Mouse (Mus musculus): Measurements from ENCODE around the gene Ddx41. TPM values are rescaled to one million over a fixed set of nuclear protein-coding genes. Genes with fewer than 3 reads are reported as not detected.

Ddx41 gene
- polyA plus RNA-seq, 1 experiment from 2014 or later = 55.3 TPM

DNA sequence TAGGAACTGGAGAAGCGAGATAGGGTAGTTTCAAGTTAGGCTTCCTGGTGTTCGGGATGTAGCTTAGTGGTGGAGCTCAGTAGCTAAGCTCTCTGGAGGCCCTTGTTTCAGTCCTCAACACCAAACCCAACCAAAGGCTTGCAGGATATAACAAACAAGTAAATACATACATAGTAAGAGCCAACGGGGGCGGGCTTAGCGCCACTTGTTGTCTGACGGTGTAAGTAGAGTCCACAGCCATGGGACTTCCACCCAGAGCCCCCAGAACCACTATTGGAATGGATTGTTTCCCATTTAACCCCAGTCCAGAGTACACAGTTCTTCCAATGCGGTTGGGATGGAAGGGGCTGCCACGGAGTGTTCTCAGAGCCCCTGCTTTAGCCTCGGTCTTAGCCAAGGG, 22.6 kb downstream of the Ddx41 start:
- H3K4me2 ChIP-seq (ENCODE audit: low read length) = peak overlapping the region; percentile 87
- no peak for ATAC-seq
- no peak overlapping the region for H3K27ac ChIP-seq (ENCODE audit: low read depth, low read length)
- H3K4me3 ChIP-seq (ENCODE audit: low read length) = peak overlapping the region; percentile 87
- WGBS = 37% methylated on average over 9 of the region's 9 CpGs
- peaks cover 4% of the 10 kb centered on the region for H3K36me3 ChIP-seq (ENCODE audit: control insufficient read depth, insufficient read depth, low read length)
- H3K4me1 ChIP-seq (ENCODE audit: control insufficient read depth, insufficient read depth, low read depth, low read length) = peaks cover 25% of the 10 kb centered on the region
- H3K9ac ChIP-seq (ENCODE audit: low read depth, low read length) = peak overlapping the region; percentile 97; the same call in 1 of the 2 replicates
- 0 out of 2 replicates have a peak, but pooled peaks cover 3% of the 10 kb centered on the region for H3K27me3 ChIP-seq (replicated peaks; ENCODE audit: control insufficient read depth, insufficient read depth, low read length)
- no peaks in the 10 kb centered on the region for H3K9me3 ChIP-seq (ENCODE audit: control insufficient read depth, low read length)

DNA sequence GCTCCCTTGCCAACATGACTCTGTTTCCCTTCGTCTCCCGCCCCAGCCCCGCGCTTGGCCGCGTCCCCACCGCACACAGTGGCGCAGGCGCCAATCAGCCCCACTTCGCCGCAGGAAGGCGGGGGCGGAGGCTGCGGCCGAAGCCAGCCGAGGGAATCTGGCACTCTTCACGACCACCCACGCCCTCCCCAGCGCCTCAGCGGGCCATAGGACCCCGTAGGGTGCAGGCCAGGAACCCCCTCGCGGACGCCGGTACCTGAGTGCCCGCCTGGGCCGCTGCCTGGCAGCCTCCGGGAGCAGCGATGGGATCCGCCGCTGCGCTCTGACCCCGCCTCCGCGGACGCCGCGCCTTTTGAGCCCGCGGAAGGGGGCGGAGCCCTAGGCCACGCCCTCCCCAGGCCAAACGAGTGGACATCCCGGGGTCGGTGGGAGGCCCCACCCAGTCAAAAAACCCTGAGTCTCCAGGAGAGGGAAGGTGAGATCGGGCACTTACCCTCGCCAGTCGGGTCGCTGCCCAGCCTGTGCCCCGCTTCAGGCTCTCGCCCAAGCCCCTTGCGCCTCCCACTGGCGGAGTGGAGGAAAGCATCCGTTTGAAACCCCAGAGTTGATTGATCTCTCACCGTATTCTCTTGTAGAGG, 23.2 kb downstream of the Ddx41 start, which contains the start of gene Pdlim7:
Pdlim7 (minus strand) TSS at position 566 of the 638 bp plus-strand sequence.
- Histone ChIP-seq H3K9me3 (ENCODE audit: control insufficient read depth, low read length) (no peaks in the 10 kb centered on the region), H3K27me3 (replicated peaks; ENCODE audit: control insufficient read depth, insufficient read depth, low read length) (0 out of 2 replicates have a peak, but pooled peaks cover 3% of the 10 kb centered on the region), H3K4me3 (ENCODE audit: low read length) (peak within 1 kb of the TSS; percentile 87), H3K4me1 (ENCODE audit: control insufficient read depth, insufficient read depth, low read depth, low read length) (peaks cover 25% of the 10 kb centered on the region), H3K36me3 (ENCODE audit: control insufficient read depth, insufficient read depth, low read length) (peaks cover 8% of the 10 kb centered on the region), H3K9ac (ENCODE audit: low read depth, low read length) (peak within 1 kb of the TSS; percentile 97), H3K27ac (ENCODE audit: low read depth, low read length) (peak within 1 kb of the TSS; percentile 87), H3K4me2 (ENCODE audit: low read length) (peak within 1 kb of the TSS; percentile 87)
- WGBS = under 1% methylated on average over 49 of the region's 55 CpGs
- peak; percentile 85 for ATAC-seq

DNA sequence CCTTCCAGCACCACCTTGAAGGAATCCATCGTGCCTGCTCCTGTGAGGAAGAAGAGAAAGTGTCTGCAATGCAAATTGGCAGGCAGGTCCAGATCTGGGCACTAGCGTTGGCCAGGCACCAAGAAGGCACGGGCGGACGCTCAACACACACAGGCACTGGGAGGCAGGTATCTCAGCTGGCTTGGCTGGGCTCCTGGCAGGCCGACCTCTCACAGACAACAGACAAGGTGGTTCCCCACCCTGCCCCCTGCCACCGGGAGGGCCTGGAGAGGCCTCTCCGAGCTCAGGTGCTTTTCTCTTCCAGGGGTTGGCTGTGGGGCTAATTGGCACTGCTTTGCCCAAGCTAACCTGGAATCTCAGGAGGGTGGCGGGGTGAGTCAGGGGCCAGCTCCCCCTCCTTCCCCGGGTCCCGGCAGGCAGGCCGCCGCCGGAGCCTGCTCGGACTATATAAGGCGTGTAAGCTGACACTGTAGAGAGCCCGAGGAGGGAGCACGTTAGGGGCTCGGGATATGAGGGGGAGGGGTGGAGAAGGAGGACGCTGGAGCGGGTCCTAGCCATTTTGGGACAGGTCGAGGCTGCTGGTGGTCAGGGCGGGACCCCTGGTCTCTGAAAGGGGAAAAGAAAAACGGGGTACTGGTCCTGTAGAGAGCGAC, 24.0 kb downstream of the Ddx41 start:
- peak overlapping the region; percentile 97 for H3K9ac ChIP-seq (ENCODE audit: low read depth, low read length)
- H3K36me3 ChIP-seq (ENCODE audit: control insufficient read depth, insufficient read depth, low read length) = peaks cover 15% of the 10 kb centered on the region
- H3K4me1 ChIP-seq (ENCODE audit: control insufficient read depth, insufficient read depth, low read depth, low read length) = peaks cover 25% of the 10 kb centered on the region
- 0 out of 2 replicates have a peak, but pooled peaks cover 3% of the 10 kb centered on the region for H3K27me3 ChIP-seq (replicated peaks; ENCODE audit: control insufficient read depth, insufficient read depth, low read length)
- no peaks in the 10 kb centered on the region for H3K9me3 ChIP-seq (ENCODE audit: control insufficient read depth, low read length)
- WGBS = 2% methylated on average over 25 of the region's 25 CpGs
- peak overlapping the region; percentile 87 for H3K4me2 ChIP-seq (ENCODE audit: low read length)
- peak; percentile 48 for ATAC-seq
- peak overlapping the region; percentile 87 for H3K27ac ChIP-seq (ENCODE audit: low read depth, low read length)
- H3K4me3 ChIP-seq (ENCODE audit: low read length) = peak overlapping the region; percentile 87

DNA sequence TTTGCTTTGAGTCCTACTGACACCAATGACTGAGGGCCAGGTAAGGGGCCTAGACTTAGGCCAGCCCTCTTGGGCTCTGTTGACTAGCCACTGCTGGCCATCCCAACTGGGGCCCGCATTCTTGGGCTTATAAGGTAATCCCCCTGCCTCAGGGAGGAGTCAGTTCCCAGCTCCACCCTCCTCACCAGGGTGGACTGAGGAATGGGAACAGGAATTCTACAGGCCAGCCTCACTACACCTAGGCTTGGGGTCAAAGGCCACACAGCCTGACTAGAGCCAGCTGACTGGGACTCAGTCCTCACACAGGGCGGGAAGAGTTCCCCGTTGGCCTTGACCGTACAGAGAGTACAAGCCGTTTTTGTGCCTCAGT, 25.0 kb downstream of the Ddx41 start:
- no peak for ATAC-seq
- Histone ChIP-seq H3K9me3 (ENCODE audit: control insufficient read depth, low read length) (no peaks in the 10 kb centered on the region), H3K36me3 (ENCODE audit: control insufficient read depth, insufficient read depth, low read length) (peaks cover 21% of the 10 kb centered on the region), H3K4me3 (ENCODE audit: low read length) (no peak overlapping the region), H3K4me1 (ENCODE audit: control insufficient read depth, insufficient read depth, low read depth, low read length) (peaks cover 25% of the 10 kb centered on the region), H3K4me2 (ENCODE audit: low read length) (peak overlapping the region; percentile 30), H3K27me3 (replicated peaks; ENCODE audit: control insufficient read depth, insufficient read depth, low read length) (0 out of 2 replicates have a peak, but pooled peaks cover 3% of the 10 kb centered on the region), H3K9ac (ENCODE audit: low read depth, low read length) (0 out of 2 replicates have a peak overlapping the region, but pooled peaks have one; percentile 28), H3K27ac (ENCODE audit: low read depth, low read length) (peak overlapping the region; percentile 71)
- 41% methylated on average over 5 of the region's 5 CpGs for WGBS

DNA sequence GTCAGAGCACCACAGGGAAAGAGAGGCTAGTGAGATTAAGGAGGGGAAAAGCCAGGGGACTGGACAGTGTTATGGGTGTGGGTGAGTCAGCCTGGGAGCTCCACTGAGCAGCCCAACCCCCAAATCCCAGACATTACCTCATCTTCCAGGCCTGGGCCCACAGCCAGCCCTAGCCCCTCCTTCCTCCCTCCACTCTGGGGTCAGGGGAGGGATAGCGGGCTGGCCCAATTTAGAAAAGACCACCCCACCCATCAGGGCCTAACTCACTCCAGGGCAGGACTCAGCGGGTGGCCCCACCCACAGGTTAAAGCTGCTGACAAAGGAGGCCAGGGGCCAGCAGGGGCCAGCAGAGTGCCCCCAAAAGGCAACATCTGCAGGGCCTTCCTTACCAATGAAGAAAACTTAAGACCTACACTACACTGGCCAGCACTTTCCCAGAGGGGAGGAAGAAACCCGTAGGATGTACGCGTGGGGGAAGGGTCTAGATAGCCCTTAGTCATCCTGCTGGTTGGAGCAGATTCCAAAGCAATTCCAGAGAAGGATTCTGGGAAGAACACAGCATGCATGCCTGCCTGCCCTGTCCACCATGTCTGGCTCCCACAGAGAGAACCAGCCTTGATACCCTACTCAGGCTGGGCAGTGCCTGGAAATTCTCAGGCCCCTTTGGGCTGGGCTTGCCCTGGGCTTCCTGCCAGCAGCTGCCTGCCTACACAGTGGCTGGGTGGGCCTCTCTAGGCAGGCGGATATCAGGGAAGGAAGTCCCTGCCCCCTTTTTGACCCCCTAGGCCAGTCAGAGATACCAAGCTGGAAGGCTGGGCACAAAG, 25.6 kb downstream of the Ddx41 start:
- no peaks in the 10 kb centered on the region for H3K9me3 ChIP-seq (ENCODE audit: control insufficient read depth, low read length)
- peaks cover 26% of the 10 kb centered on the region for H3K36me3 ChIP-seq (ENCODE audit: control insufficient read depth, insufficient read depth, low read length)
- ATAC-seq = peak; percentile 51
- peak overlapping the region; percentile 28; the same call in 1 of the 2 replicates for H3K9ac ChIP-seq (ENCODE audit: low read depth, low read length)
- 0 out of 2 replicates have a peak, but pooled peaks cover 3% of the 10 kb centered on the region for H3K27me3 ChIP-seq (replicated peaks; ENCODE audit: control insufficient read depth, insufficient read depth, low read length)
- peak overlapping the region; percentile 71 for H3K27ac ChIP-seq (ENCODE audit: low read depth, low read length)
- 13% methylated on average over 6 of the region's 6 CpGs for WGBS
- peaks cover 25% of the 10 kb centered on the region for H3K4me1 ChIP-seq (ENCODE audit: control insufficient read depth, insufficient read depth, low read depth, low read length)
- H3K4me2 ChIP-seq (ENCODE audit: low read length) = peak overlapping the region; percentile 30
- no peak overlapping the region for H3K4me3 ChIP-seq (ENCODE audit: low read length)

DNA sequence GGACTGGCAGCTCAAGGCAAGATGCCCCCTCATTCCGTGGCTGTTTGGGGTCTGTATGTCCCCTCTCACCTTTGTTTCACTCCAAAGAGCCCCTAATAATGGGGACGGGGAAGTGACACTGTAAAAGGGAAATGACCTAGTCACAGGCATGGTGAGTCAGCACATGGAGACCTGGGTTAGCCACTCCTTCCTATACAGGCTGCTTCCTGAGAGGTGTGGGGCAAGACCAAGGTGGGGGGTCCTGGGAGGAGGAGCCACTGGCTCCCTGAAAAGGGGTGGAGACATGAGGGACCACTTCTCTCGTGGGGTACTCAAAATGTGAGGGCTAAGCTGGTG, 26.2 kb downstream of the Ddx41 start:
- no peak overlapping the region for H3K4me2 ChIP-seq (ENCODE audit: low read length)
- no peak for ATAC-seq
- WGBS = 34% methylated on average over 3 of the region's 3 CpGs
- H3K4me3 ChIP-seq (ENCODE audit: low read length) = no peak overlapping the region
- H3K36me3 ChIP-seq (ENCODE audit: control insufficient read depth, insufficient read depth, low read length) = peaks cover 32% of the 10 kb centered on the region
- H3K9ac ChIP-seq (ENCODE audit: low read depth, low read length) = no peak overlapping the region
- no peaks in the 10 kb centered on the region for H3K9me3 ChIP-seq (ENCODE audit: control insufficient read depth, low read length)
- peak overlapping the region; percentile 4; the same call in 1 of the 2 replicates for H3K27ac ChIP-seq (ENCODE audit: low read depth, low read length)
- H3K4me1 ChIP-seq (ENCODE audit: control insufficient read depth, insufficient read depth, low read depth, low read length) = peaks cover 25% of the 10 kb centered on the region
- H3K27me3 ChIP-seq (replicated peaks; ENCODE audit: control insufficient read depth, insufficient read depth, low read length) = 0 out of 2 replicates have a peak, but pooled peaks cover 2% of the 10 kb centered on the region

DNA sequence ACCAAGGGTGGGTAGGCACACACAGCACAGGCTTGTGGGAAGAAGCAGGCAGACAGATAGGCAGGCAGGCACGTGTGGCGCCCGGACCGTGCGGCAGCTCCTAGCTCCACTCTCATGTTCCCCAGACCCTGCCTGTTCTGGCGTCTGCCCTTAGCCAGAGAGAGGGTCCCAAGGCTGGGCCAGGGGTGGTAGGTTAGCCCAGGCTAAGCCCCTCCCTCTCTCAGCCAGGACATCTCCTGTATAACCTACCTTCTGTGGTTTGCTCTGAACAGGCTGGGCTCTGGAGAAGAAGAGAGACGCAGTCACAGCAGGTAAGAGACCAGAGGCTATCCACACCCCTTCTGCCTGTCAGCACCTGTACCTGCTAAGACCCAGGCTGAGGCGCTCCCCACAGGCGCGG, 27.9 kb downstream of the Ddx41 start:
- H3K4me3 ChIP-seq (ENCODE audit: low read length) = no peak overlapping the region
- H3K9me3 ChIP-seq (ENCODE audit: control insufficient read depth, low read length) = no peaks in the 10 kb centered on the region
- peaks cover 22% of the 10 kb centered on the region for H3K4me1 ChIP-seq (ENCODE audit: control insufficient read depth, insufficient read depth, low read depth, low read length)
- WGBS = 91% methylated on average over 10 of the region's 10 CpGs
- H3K4me2 ChIP-seq (ENCODE audit: low read length) = no peak overlapping the region
- ATAC-seq = no peak
- peaks cover 34% of the 10 kb centered on the region for H3K36me3 ChIP-seq (ENCODE audit: control insufficient read depth, insufficient read depth, low read length)
- H3K27me3 ChIP-seq (replicated peaks; ENCODE audit: control insufficient read depth, insufficient read depth, low read length) = no peaks in the 10 kb centered on the region
- H3K27ac ChIP-seq (ENCODE audit: low read depth, low read length) = no peak overlapping the region
- H3K9ac ChIP-seq (ENCODE audit: low read depth, low read length) = no peak overlapping the region

DNA sequence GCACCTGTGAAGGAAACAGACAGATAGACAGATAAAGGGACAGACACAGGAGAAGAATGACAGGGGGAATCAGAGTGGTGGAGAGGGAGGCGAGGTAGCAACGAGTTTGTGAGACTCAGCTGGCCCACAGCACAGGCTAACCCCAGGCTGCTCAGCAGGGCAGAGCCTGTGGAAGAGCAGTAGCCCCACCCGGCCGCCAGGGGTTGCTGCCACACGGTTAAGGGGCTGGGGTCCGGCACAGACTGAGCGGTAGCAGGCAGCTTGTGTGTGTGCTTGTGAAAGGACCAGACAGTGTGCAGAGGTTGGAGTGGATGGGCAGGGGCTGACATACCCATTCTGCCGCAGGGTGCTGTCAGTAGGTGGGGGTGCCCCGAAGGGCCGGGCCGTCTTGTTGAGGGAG, 28.6 kb downstream of the Ddx41 start:
- Histone ChIP-seq H3K9me3 (ENCODE audit: control insufficient read depth, low read length) (no peaks in the 10 kb centered on the region), H3K4me1 (ENCODE audit: control insufficient read depth, insufficient read depth, low read depth, low read length) (peaks cover 22% of the 10 kb centered on the region), H3K9ac (ENCODE audit: low read depth, low read length) (no peak overlapping the region), H3K4me3 (ENCODE audit: low read length) (no peak overlapping the region), H3K27me3 (replicated peaks; ENCODE audit: control insufficient read depth, insufficient read depth, low read length) (no peaks in the 10 kb centered on the region), H3K27ac (ENCODE audit: low read depth, low read length) (no peak overlapping the region), H3K4me2 (ENCODE audit: low read length) (no peak overlapping the region), H3K36me3 (ENCODE audit: control insufficient read depth, insufficient read depth, low read length) (peaks cover 35% of the 10 kb centered on the region)
- no peak for ATAC-seq
- 51% methylated on average over 11 of the region's 11 CpGs for WGBS

DNA sequence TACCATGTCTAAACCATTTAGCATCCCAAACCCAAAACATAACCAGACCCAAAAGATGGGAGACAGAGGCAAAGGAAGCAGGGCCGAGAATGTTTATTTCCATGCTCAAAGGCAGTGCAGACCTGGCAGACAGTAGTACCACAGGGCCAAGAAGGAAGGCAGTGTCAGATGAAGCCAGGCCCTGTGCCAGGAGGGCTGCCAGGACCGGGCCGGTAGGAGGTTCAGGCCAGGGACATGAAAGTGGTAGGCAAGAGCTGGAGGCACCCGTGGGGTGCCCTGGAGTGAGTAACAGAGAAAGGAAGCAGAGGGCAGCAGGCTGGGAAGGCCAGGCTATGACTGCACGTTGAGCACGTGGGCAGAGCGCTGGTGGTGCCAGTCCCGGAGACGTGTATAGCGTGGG, 29.8 kb downstream of the Ddx41 start:
- H3K36me3 ChIP-seq (ENCODE audit: control insufficient read depth, insufficient read depth, low read length) = peaks cover 38% of the 10 kb centered on the region

More for the DNA sequence above, 29.8 kb downstream of the Ddx41 start:
- 85% methylated on average over 10 of the region's 10 CpGs for WGBS
- H3K4me2 ChIP-seq (ENCODE audit: low read length) = no peak overlapping the region
- no peak for ATAC-seq
- H3K4me3 ChIP-seq (ENCODE audit: low read length) = no peak overlapping the region
- H3K27me3 ChIP-seq (replicated peaks; ENCODE audit: control insufficient read depth, insufficient read depth, low read length) = no peaks in the 10 kb centered on the region
- no peak overlapping the region for H3K27ac ChIP-seq (ENCODE audit: low read depth, low read length)
- peaks cover 14% of the 10 kb centered on the region for H3K4me1 ChIP-seq (ENCODE audit: control insufficient read depth, insufficient read depth, low read depth, low read length)
- H3K9me3 ChIP-seq (ENCODE audit: control insufficient read depth, low read length) = no peaks in the 10 kb centered on the region
- H3K9ac ChIP-seq (ENCODE audit: low read depth, low read length) = no peak overlapping the region
